Mouse (Mus musculus) limb, embryonic 14.5 days (tissue): ENCODE measurements around the gene Gstm6. TPM values are rescaled to one million over a fixed set of nuclear protein-coding genes. Genes with fewer than 3 reads are reported as not detected.

ENCODE experiments used
- ATAC-seq: fragments of 200-750 bp; cut with Nextera tagmentation; 2 replicates; pipeline ENCODE4 v1.8.0; 2017; ENCODE audit warnings: low read depth, moderate number of reproducible peaks, moderate TSS enrichment; ENCODE audit not compliant: low FRiP score
- DNase-seq: peaks from one replicate; pipeline ENCODE4 v3.0.0-alpha.2; 2015; ENCODE audit warnings: low spot score
- H3K27ac ChIP-seq: fragments of 300-500 bp; sonication (generic); replicated peaks from 2 replicates; pipeline ENCODE4 v1.5.1; 2014; ENCODE audit warnings: low read depth, mild to moderate bottlenecking, low read length, moderate library complexity, mixed read lengths
- H3K27me3 ChIP-seq: fragments of 300-500 bp; sonication (generic); 2 replicates; pipeline ENCODE4 v1.6.1; 2014; ENCODE audit warnings: low read length, mixed read lengths; ENCODE audit not compliant: control insufficient read depth, insufficient read depth
- H3K36me3 ChIP-seq: fragments of 300-500 bp; sonication (generic); 2 replicates; pipeline ENCODE4 v1.6.1; 2014; ENCODE audit warnings: mild to moderate bottlenecking, low read length, moderate library complexity, mixed read lengths; ENCODE audit not compliant: control insufficient read depth, insufficient read depth
- H3K4me1 ChIP-seq: fragments of 300-500 bp; sonication (generic); 2 replicates; pipeline ENCODE4 v1.6.1; 2014; ENCODE audit warnings: antibody characterized with exemption, low read length, mixed read lengths; ENCODE audit not compliant: control insufficient read depth, insufficient read depth
- H3K4me2 ChIP-seq: fragments of 300-500 bp; sonication (generic); replicated peaks from 2 replicates; pipeline ENCODE4 v1.6.1; 2014; ENCODE audit warnings: low read depth, mild to moderate bottlenecking, low read length, moderate library complexity; ENCODE audit not compliant: severe bottlenecking
- H3K4me3 ChIP-seq: fragments of 300-500 bp; sonication (generic); replicated peaks from 2 replicates; pipeline ENCODE4 v1.5.1; 2014; ENCODE audit warnings: low read length
- H3K9ac ChIP-seq: fragments of 300-500 bp; sonication (generic); 2 replicates; pipeline ENCODE4 v1.6.1; 2014; ENCODE audit warnings: mild to moderate bottlenecking, low read depth, low read length, moderate library complexity; ENCODE audit not compliant: severe bottlenecking
- H3K9me3 ChIP-seq: fragments of 300-500 bp; sonication (generic); 2 replicates; pipeline ENCODE4 v1.6.1; 2016; ENCODE audit warnings: low read length; ENCODE audit not compliant: control insufficient read depth
- POLR2A ChIP-seq: fragments of 200-500 bp; IDR thresholded peaks from 2 replicates; pipeline ENCODE4 v1.8.0; 2012; ENCODE audit warnings: inconsistent platforms, mild to moderate bottlenecking, moderate library complexity, borderline replicate concordance; ENCODE audit not compliant: insufficient read depth, insufficient read length; ENCODE audit errors: extremely low read depth
- whole genome bisulfite sequencing: fragments of 180-500 bp; shearing (Covaris S2); extraction: QIAGEN DNeasy Blood & Tissue Kit; methylation state at CpG from one replicate; pipeline ENCODE4 v1.1.7; 2014; 5-methylcytosine and 5-hydroxymethylcytosine counted together
- polyA plus RNA-seq, 2 experiments: library from polyadenylated mRNA; depleted of rRNA in 1 of 2; stranded (reverse) in 1 of 2; unstranded in 1 of 2; fragments of >200 nt; fragmentation: Nextera tagmentation in 1 of 2; extraction: Ambion mirVana in 1 of 2; gene quantifications; 2 replicates each; pipeline versions ENCODE4 v1.2.1 to v1.2.3; 2012 to 2014

Gene Gstm6
- polyA plus RNA-seq, 2 experiments = 7.6 to 9.5 TPM

- DNase-seq = no peak
- Histone ChIP-seq H3K27me3 (no peaks in the 10 kb centered on the region), H3K36me3 (no peaks in the 10 kb centered on the region), H3K4me2 (no peak overlapping the region), H3K9ac (no peak overlapping the region), H3K4me1 (peaks cover 5% of the 10 kb centered on the region), H3K4me3 (no peak overlapping the region), H3K9me3 (no peaks in the 10 kb centered on the region), H3K27ac (no peak overlapping the region)
- WGBS = 66% methylated on average over 7 of the region's 7 CpGs
- no peak for ATAC-seq
- TF ChIP-seq POLR2A = no peak
Observed at GRCm38 (mm10) chr3:107940524-107940923, 3.0 kb downstream of the Gstm6 start.

GRCm38 (mm10) chr3:107939830-107940229 lies 3.7 kb downstream of the Gstm6 start:
- no peaks in the 10 kb centered on the region for H3K27me3 ChIP-seq
- H3K4me1 ChIP-seq = peaks cover 5% of the 10 kb centered on the region
- no peak overlapping the region for H3K27ac ChIP-seq
- WGBS = 85% methylated on average over 4 of the region's 4 CpGs
- ATAC-seq (no peak), DNase-seq (no peak)
- H3K4me2 ChIP-seq = no peak overlapping the region
- H3K9ac ChIP-seq = no peak overlapping the region
- H3K9me3 ChIP-seq = no peaks in the 10 kb centered on the region
- no peaks in the 10 kb centered on the region for H3K36me3 ChIP-seq
- no peak overlapping the region for H3K4me3 ChIP-seq
- no peak for TF ChIP-seq POLR2A

GRCm38 (mm10) chr3:107939403-107939802 lies 4.1 kb downstream of the Gstm6 start:
- no peak for TF ChIP-seq POLR2A
- no peak overlapping the region for H3K27ac ChIP-seq
- no peak overlapping the region for H3K9ac ChIP-seq
- H3K9me3 ChIP-seq = no peaks in the 10 kb centered on the region
- ATAC-seq = no peak
- no peaks in the 10 kb centered on the region for H3K36me3 ChIP-seq
- H3K4me3 ChIP-seq = no peak overlapping the region
- 34% methylated on average over 3 of the region's 3 CpGs for WGBS
- peaks cover 5% of the 10 kb centered on the region for H3K4me1 ChIP-seq
- no peaks in the 10 kb centered on the region for H3K27me3 ChIP-seq
- peak; percentile 22 for DNase-seq
- no peak overlapping the region for H3K4me2 ChIP-seq

- Histone ChIP-seq H3K9me3 (no peaks in the 10 kb centered on the region), H3K27ac (no peak overlapping the region), H3K4me1 (peaks cover 4% of the 10 kb centered on the region; the same call in 1 of the 2 replicates), H3K4me3 (no peak overlapping the region), H3K36me3 (no peaks in the 10 kb centered on the region), H3K27me3 (no peaks in the 10 kb centered on the region), H3K9ac (no peak overlapping the region), H3K4me2 (no peak overlapping the region)
- DNase-seq (no peak), ATAC-seq (no peak)
- 58% methylated on average over 3 of the region's 3 CpGs for WGBS
- no peak for TF ChIP-seq POLR2A
Observed at GRCm38 (mm10) chr3:107935888-107936287, 7.7 kb downstream of the Gstm6 start.

GRCm38 (mm10) chr3:107935268-107935667 lies 8.3 kb downstream of the Gstm6 start:
- no peak for TF ChIP-seq POLR2A
- no peak for ATAC-seq
- no peak for DNase-seq
- Histone ChIP-seq H3K4me1 (peaks cover 4% of the 10 kb centered on the region; the same call in 1 of the 2 replicates), H3K27ac (no peak overlapping the region), H3K9ac (no peak overlapping the region), H3K9me3 (no peaks in the 10 kb centered on the region), H3K36me3 (no peaks in the 10 kb centered on the region), H3K4me3 (no peak overlapping the region), H3K4me2 (no peak overlapping the region), H3K27me3 (no peaks in the 10 kb centered on the region)
- whole genome bisulfite sequencing = 77% methylated on average over 3 of the region's 3 CpGs

- Histone ChIP-seq H3K4me2 (no peak overlapping the region), H3K27me3 (no peaks in the 10 kb centered on the region), H3K9ac (no peak overlapping the region), H3K4me3 (no peak overlapping the region), H3K36me3 (no peaks in the 10 kb centered on the region), H3K4me1 (peaks cover 4% of the 10 kb centered on the region; the same call in 1 of the 2 replicates), H3K27ac (no peak overlapping the region), H3K9me3 (no peaks in the 10 kb centered on the region)
- ATAC-seq (no peak), DNase-seq (no peak)
- no peak for TF ChIP-seq POLR2A
- WGBS = 72% methylated on average over 6 of the region's 6 CpGs
Observed at GRCm38 (mm10) chr3:107932128-107932527, 11.4 kb downstream of the Gstm6 start.
